Mouse (Mus musculus) c-Kit-positive CD71-positive TER-119-positive erythroid progenitor cells, embryonic 14.5 days (primary cell): ENCODE measurements around the gene Reln.

Experiments
- DNase-seq: peaks from one replicate; pipeline ENCODE4 v3.0.0-alpha.2; 2013; ENCODE audit warnings: low spot score

The Reln gene

DNA sequence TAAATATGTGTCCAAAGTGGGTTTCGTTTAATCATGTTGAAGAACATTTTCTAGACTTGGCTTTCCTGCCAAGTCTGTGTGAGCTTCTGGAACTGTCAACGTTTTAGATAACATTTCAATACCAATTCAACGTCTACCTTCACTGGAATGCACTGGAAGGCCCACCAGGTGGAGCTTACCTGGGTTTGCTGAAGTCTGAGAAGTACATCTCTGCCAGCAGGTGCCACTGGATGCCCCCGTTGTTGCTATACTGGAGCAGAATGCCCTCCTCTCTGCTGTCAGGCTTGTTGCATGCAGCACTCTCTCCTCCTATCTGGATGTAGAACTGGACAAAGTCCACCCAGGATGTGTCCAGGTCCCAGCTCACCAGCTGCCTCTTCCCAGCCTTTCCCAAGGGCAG, 340.6 kb downstream of the Reln start:
- DNase-seq: no peak

GRCm38 (mm10) chr5:21987711-21988110, 356.8 kb downstream of the Reln start:
- DNase-seq: no peak

GRCm38 (mm10) chr5:21986311-21986710, 358.2 kb downstream of the Reln start:
- peak; percentile 25 for DNase-seq

GRCm38 (mm10) chr5:21983021-21983667, 361.4 kb downstream of the Reln start:
- no peak for DNase-seq

DNA sequence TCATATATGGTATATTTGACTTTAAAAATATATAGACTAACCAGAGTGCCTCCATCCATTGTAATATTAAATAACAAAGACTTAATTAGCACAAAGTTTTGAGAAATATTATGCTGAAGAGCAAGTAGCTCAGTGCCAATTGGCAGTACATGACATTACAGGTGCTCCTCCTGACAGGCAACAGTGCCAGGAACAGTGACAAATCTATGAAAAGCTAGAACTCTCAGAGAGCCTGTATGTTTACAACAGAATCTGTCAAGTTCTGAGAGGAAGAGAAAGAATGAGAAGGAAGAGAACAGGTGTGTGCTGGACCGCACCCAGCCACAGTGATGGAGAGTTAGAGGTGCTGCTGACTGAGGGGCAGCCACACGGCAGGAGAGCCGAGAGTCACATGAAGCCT, 363.3 kb downstream of the Reln start:
- DNase-seq: no peak

GRCm38 (mm10) chr5:21980544-21980943, 364.0 kb downstream of the Reln start:
- no peak for DNase-seq

DNA sequence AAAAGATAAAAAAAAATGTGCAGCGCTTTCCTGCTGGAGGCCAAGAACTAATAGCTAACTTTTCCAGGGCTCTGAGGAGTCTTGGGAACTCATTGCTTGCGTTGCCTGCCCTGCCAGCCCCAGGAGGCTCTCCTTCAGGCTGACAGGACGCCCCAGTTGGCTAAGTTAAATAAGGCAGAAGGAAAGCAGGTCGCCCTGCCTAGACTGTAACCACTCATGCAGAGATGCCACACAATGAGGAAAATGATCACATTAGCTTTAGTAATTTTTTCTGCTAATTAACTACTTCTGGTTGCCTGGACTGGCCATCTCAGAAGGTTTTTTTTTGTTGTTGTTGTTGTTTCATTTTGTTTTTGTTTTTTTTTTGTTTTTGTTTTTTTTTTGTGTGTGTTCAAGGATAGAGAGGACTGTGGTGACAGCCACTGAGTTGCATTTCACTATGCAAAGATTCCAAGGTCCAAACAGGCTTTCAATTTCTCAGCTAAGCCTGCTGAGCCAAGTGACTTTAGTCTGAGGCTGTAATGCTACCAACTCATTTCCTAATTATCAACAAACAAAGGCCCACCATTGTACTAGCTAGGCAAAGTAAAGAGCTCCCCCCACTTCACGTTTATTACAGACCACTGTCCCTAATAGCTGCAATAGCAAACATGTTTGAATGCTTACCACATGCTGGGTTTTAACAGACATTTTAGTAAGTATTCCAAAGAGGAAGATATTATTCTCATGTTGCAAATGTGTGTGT, 371.1 kb downstream of the Reln start:
- DNase-seq: no peak

DNA sequence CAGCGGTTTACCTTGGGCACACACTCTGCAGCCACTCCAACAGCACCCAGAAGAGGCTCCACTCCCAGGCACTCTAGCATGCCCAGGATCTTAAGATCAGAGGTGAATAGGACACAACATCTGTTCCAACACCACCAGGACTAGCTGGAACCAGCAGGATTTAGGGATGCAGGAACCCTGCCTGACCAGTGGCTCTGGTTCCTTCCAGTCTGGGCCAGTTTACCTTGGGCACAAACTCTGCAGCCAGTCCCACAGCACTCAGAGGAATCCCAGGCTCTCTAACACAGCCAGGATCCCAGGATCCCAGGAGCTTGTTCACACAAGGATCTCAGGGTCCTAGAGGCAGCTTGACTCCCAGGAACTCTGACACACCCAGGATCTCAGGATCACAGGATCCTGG, 382.7 kb downstream of the Reln start:
- no peak for DNase-seq

DNA sequence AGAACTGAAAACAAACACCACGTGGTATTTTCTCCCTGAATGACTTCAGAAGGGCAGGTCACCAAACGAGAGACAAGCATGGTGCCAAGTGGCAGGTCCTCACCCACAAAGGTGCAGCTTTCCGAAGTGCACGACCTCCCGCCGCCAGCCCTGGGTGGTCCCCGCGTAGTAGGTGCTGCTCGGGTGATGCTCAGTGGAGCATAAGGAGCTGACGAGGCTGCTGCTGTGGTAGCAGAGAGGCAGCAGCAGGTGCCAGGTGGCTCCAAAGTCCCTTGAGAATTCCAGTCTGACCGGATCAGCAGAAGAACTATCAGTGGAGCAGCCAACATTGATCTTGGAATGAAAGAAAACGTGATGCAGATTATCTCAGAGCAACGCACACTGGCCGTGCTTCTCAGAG, 384.4 kb downstream of the Reln start:
- DNase-seq: no peak

- DNase-seq: no peak
These were observed 386.9 kb downstream of the Reln start for GRCm38 (mm10) chr5:21957586-21957985.

GRCm38 (mm10) chr5:21957061-21957460, 387.4 kb downstream of the Reln start:
- DNase-seq: no peak

GRCm38 (mm10) chr5:21949507-21949897, 395.0 kb downstream of the Reln start:
- DNase-seq: no peak

- DNase-seq: no peak
These were observed 395.6 kb downstream of the Reln start for GRCm38 (mm10) chr5:21948736-21949506.

- no peak for DNase-seq
These were observed 396.7 kb downstream of the Reln start for GRCm38 (mm10) chr5:21947610-21948381.

- no peak for DNase-seq
These were observed 399.9 kb downstream of the Reln start for GRCm38 (mm10) chr5:21944579-21944978.

GRCm38 (mm10) chr5:21939405-21939804, 405.1 kb downstream of the Reln start:
- no peak for DNase-seq

GRCm38 (mm10) chr5:21938138-21938537, 406.4 kb downstream of the Reln start:
- no peak for DNase-seq

GRCm38 (mm10) chr5:21936627-21937026, 407.9 kb downstream of the Reln start:
- DNase-seq: no peak

DNA sequence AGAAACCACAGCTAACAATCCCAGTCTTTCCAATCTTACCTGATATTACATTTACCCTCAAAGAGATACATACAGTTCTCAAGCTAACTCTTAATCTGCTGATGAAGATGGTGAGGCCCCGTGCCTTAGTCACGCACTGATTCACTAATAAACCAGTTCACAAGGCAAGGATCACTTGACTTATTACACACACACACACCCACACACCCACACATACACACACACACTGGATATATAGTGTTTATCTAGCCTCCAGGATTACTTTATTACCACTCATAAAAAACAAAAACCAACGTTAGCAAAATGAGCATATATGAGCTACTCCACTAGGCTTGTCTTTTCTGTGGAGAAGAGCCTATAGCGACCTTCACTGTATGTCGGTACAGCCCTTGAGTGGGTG, 408.4 kb downstream of the Reln start:
- no peak for DNase-seq

- no peak for DNase-seq
These were observed 409.6 kb downstream of the Reln start for GRCm38 (mm10) chr5:21934811-21935396.

GRCm38 (mm10) chr5:21934173-21934698, 410.3 kb downstream of the Reln start:
- no peak for DNase-seq
